Mouse (Mus musculus) heart, postnatal 10 days (tissue): Measurements from ENCODE around the gene Acap2. TPM values are rescaled to one million over a fixed set of nuclear protein-coding genes. Genes with fewer than 3 reads are reported as not detected.

ENCODE experiments used
- DNase-seq, 2 experiments: peaks; one replicate each; pipeline ENCODE4 v3.0.0; 2021
- intact Hi-C: fragments of 180-260 bp; cut with DNase I; formaldehyde crosslinking; loops from one replicate; pipeline ENCODE4 v1.15.1; 2025
- total RNA-seq, 2 experiments: library from RNA; stranded (reverse); gene quantifications; 2 replicates each; pipeline ENCODE4 v1.2.3; 2021

Acap2 gene
- total RNA-seq, 2 experiments from 2014 or later = 31.5 to 34.7 TPM

GRCm38 (mm10) chr16:31171418-31171817, 29.6 kb downstream of the Acap2 start:
- intact Hi-C loops = no loop called here
- DNase-seq = no peak

- intact Hi-C loops = no loop called here
- DNase-seq = no peak
Measured at GRCm38 (mm10) chr16:31170297-31170696, 30.7 kb downstream of the Acap2 start.

GRCm38 (mm10) chr16:31169596-31169995, 31.4 kb downstream of the Acap2 start:
- DNase-seq = no peak
- intact Hi-C loops = no loop called here

- DNase-seq = no peak
- intact Hi-C loops = no loop called here
Measured at GRCm38 (mm10) chr16:31167934-31168333, 33.1 kb downstream of the Acap2 start.

GRCm38 (mm10) chr16:31167017-31167887, 33.8 kb downstream of the Acap2 start:
- intact Hi-C loops = no loop called here
- DNase-seq = no peak

GRCm38 (mm10) chr16:31165907-31166306, 35.1 kb downstream of the Acap2 start:
- no peak for DNase-seq

GRCm38 (mm10) chr16:31165467-31165866, 35.6 kb downstream of the Acap2 start:
- intact Hi-C loops = no loop called here
- DNase-seq = no peak

More at GRCm38 (mm10) chr16:31165907-31166306, 35.1 kb downstream of the Acap2 start:
- intact Hi-C loops = no loop called here

GRCm38 (mm10) chr16:31164125-31164524, 36.9 kb downstream of the Acap2 start:
- no peak for DNase-seq
- intact Hi-C loops = no loop called here

GRCm38 (mm10) chr16:31160486-31160885, 40.6 kb downstream of the Acap2 start:
- no peak for DNase-seq
- intact Hi-C loops = no loop called here

- intact Hi-C loops = no loop called here
- DNase-seq = no peak
Measured at GRCm38 (mm10) chr16:31159491-31159890, 41.6 kb downstream of the Acap2 start.

- intact Hi-C loops = no loop called here
- no peak for DNase-seq
Measured at GRCm38 (mm10) chr16:31149841-31150240, 51.2 kb downstream of the Acap2 start.

- intact Hi-C loops = no loop called here
- DNase-seq = no peak
Measured at GRCm38 (mm10) chr16:31148891-31149290, 52.2 kb downstream of the Acap2 start.

GRCm38 (mm10) chr16:31147766-31148165, 53.3 kb downstream of the Acap2 start:
- no peak for DNase-seq
- intact Hi-C loops = no loop called here

- DNase-seq = no peak
- intact Hi-C loops = no loop called here
Measured at GRCm38 (mm10) chr16:31141916-31142315, 59.1 kb downstream of the Acap2 start.

- intact Hi-C loops = no loop called here
- no peak for DNase-seq
Measured at GRCm38 (mm10) chr16:31136616-31137253, 64.3 kb downstream of the Acap2 start.

GRCm38 (mm10) chr16:31135519-31135918, 65.5 kb downstream of the Acap2 start:
- intact Hi-C loops = no loop called here
- DNase-seq = no peak

- intact Hi-C loops = loop anchor here (5.0 kb wide), 1 partner anchor 216 kb away; no protein-coding TSS in a partner anchor
- peak; percentile 22 to 31 for DNase-seq
Measured at GRCm38 (mm10) chr16:31131531-31131930, 69.5 kb downstream of the Acap2 start.

GRCm38 (mm10) chr16:31128116-31128515, 72.9 kb downstream of the Acap2 start:
- no peak for DNase-seq
- intact Hi-C loops = no loop called here

- intact Hi-C loops = no loop called here
- no peak for DNase-seq
Measured at GRCm38 (mm10) chr16:31124991-31125390, 76.1 kb downstream of the Acap2 start.

- intact Hi-C loops = no loop called here
Measured at GRCm38 (mm10) chr16:31121612-31122011, 79.4 kb downstream of the Acap2 start.

GRCm38 (mm10) chr16:31113596-31113995, 87.4 kb downstream of the Acap2 start:
- intact Hi-C loops = no loop called here
- no peak for DNase-seq

More at GRCm38 (mm10) chr16:31121612-31122011, 79.4 kb downstream of the Acap2 start:
- no peak for DNase-seq

- DNase-seq = peak; percentile 17 to 28
Measured at GRCm38 (mm10) chr16:31101352-31101751, 99.7 kb downstream of the Acap2 start.

More at GRCm38 (mm10) chr16:31101352-31101751, 99.7 kb downstream of the Acap2 start:
- intact Hi-C loops = no loop called here
